Mouse (Mus musculus): ENCODE results near the gene Slc36a2. TPM values are rescaled to one million over a fixed set of nuclear protein-coding genes. Genes with fewer than 3 reads are reported as not detected.
A peak's percentile ranks its signal among the peaks of the same experiment; 100 is the strongest.

The Slc36a2 gene
- total and polyA plus RNA-seq, 3 experiments: not detected

DNA sequence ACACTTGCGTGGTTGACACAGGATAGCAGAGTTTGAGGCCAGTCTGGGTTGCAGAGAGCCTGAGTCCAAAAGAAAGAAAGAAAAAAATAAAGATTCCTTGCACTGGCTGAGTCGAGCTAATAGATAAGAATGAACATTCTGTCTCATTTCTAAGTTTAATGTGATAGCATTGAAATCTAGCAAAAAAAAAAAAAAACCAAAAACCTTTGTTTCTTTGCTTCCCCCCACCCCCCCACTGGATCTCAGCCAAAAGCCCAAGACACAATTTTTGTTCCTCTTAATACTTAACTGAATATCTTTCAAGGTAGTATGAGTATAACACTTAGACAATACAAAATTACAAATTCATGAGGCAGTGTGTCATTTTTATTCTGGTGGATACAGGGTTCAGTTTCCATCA is 24.2 kb upstream of the Slc36a2 start:
- TF ChIP-seq POLR2A (IDR thresholded peaks at IDR 0.05; ENCODE audit: control insufficient read depth in 1 of 2, insufficient read depth in 1 of 2, low read depth in 1 of 2, low read length in 2 of 2, poor library complexity in 1 of 2): no peak
- no peak for TF ChIP-seq MXI1 (IDR thresholded peaks at IDR 0.05; ENCODE audit: low read depth, low read length)
- TF ChIP-seq ELF1 (IDR thresholded peaks at IDR 0.05; ENCODE audit: low read depth, low read length): no peak
- no peak for TF ChIP-seq MAX (IDR thresholded peaks at IDR 0.05; ENCODE audit: low read length)
- no peak for TF ChIP-seq NELFE (IDR thresholded peaks at IDR 0.05; ENCODE audit: low read depth, low read length)
- TF ChIP-seq EP300 (IDR thresholded peaks at IDR 0.05; ENCODE audit: low read depth in 1 of 2, low read length in 2 of 2): peak; percentile 45 to 52; a peak in 2 of 4 replicates
- TF ChIP-seq KAT2A (conservative IDR thresholded peaks at IDR 0.05; ENCODE audit: low read depth, low read length): no peak
- no peak for TF ChIP-seq USF1 (IDR thresholded peaks at IDR 0.05; ENCODE audit: low read depth, low read length)
- no peak for TF ChIP-seq SMC3 (IDR thresholded peaks at IDR 0.05; ENCODE audit: low read depth, low read length)
- peak; percentile 8; the same call in 1 of the 2 replicates for TF ChIP-seq CHD2 (IDR thresholded peaks at IDR 0.05; ENCODE audit: low read length)
- TF ChIP-seq TAL1 (IDR thresholded peaks at IDR 0.05; ENCODE audit: low read length): no peak
- peak; percentile 50; the same call in 1 of the 2 replicates for TF ChIP-seq GATA1 (IDR thresholded peaks at IDR 0.05; ENCODE audit: low read depth, low read length)
- TF ChIP-seq BHLHE40 (IDR thresholded peaks at IDR 0.05; ENCODE audit: borderline replicate concordance, low read depth, low read length): peak; percentile 43; the same call in 1 of the 2 replicates
- TF ChIP-seq MYC (IDR thresholded peaks at IDR 0.05; ENCODE audit: low read depth, low read length): no peak
- TF ChIP-seq POLR2AphosphoS5 (IDR thresholded peaks at IDR 0.05; ENCODE audit: borderline replicate concordance, low read depth, low read length): no peak
- peak; percentile 68; the same call in 1 of the 2 replicates for TF ChIP-seq MAZ (IDR thresholded peaks at IDR 0.05; ENCODE audit: low read depth, low read length)
- TF ChIP-seq ZNF384 (IDR thresholded peaks at IDR 0.05; ENCODE audit: low read depth, low read length): peak; percentile 98
- no peak for TF ChIP-seq SIN3A (IDR thresholded peaks at IDR 0.05; ENCODE audit: low read length)
- TF ChIP-seq ETS1 (IDR thresholded peaks at IDR 0.05; ENCODE audit: low read depth, low read length): no peak
- no peak for TF ChIP-seq NRF1 (IDR thresholded peaks at IDR 0.05; ENCODE audit: insufficient read depth, low read depth, low read length, poor library complexity, severe bottlenecking)
- TF ChIP-seq MYB (IDR thresholded peaks at IDR 0.05; ENCODE audit: low read depth, low read length): no peak
- TF ChIP-seq ZKSCAN1 (IDR thresholded peaks at IDR 0.05; ENCODE audit: low read depth, low read length): no peak; the same call in 1 of the 2 replicates
- no peak for TF ChIP-seq CTCF (IDR thresholded peaks at IDR 0.05 in 2 of 3, conservative IDR thresholded peaks at IDR 0.05 in 1 of 3; ENCODE audit: control insufficient read depth in 1 of 3, insufficient read depth in 1 of 3, low read depth in 2 of 3, low read length in 3 of 3, poor library complexity in 1 of 3, severe bottlenecking in 1 of 3)
- peak; percentile 41; the same call in 1 of the 2 replicates for TF ChIP-seq RCOR1 (IDR thresholded peaks at IDR 0.05; ENCODE audit: low read depth, low read length)
- no peak for TF ChIP-seq JUND (IDR thresholded peaks at IDR 0.05; ENCODE audit: low read depth, low read length)
- Histone ChIP-seq H3K27ac (ENCODE audit: control insufficient read depth, low read depth, low read length) (peak overlapping the region; percentile 15; the same call in 1 of the 2 replicates), H3K4me1 (ENCODE audit: control insufficient read depth in 1 of 2, insufficient read depth in 2 of 2, low read length in 2 of 2) (peaks cover 11 to 21% of the 10 kb centered on the region in 2 experiments), H3K79me2 (ENCODE audit: control insufficient read depth, insufficient read depth, low read length, poor library complexity) (peaks cover 2% of the 10 kb centered on the region; the same call in 1 of the 2 replicates), H3K9ac (ENCODE audit: control insufficient read depth, low read depth, low read length, poor library complexity, severe bottlenecking) (no peak overlapping the region), H3K36me3 (ENCODE audit: control insufficient read depth in 1 of 2, insufficient read depth in 2 of 2, low read length in 2 of 2) (peaks cover 0 to 17% of the 10 kb centered on the region in 2 experiments; a peak in 2 of 4 replicates), H3K9me3 (replicated peaks; ENCODE audit: insufficient read depth, low read length) (no peaks in the 10 kb centered on the region), H3K27me3 (ENCODE audit: control insufficient read depth in 1 of 2, insufficient read depth in 2 of 2, low read length in 2 of 2) (no peaks in the 10 kb centered on the region), H3K4me3 (ENCODE audit: control insufficient read depth in 1 of 2, insufficient read depth in 1 of 2, low read depth in 2 of 2, low read length in 2 of 2) (no peak overlapping the region)
- peak; percentile 79 for DNase-seq (ENCODE audit: low read depth, low spot score)

All from MEL (cell line).